Mouse (Mus musculus) adrenal gland, postnatal 25 days (tissue): ENCODE data around the gene Tsfm. TPM values are rescaled to one million over a fixed set of nuclear protein-coding genes. Genes with fewer than 3 reads are reported as not detected.
A peak's percentile ranks its signal among the peaks of the same experiment; 100 is the strongest.

Source experiments
- DNase-seq: peaks from one replicate; pipeline ENCODE4 v3.0.0; 2021; ENCODE audit warnings: mixed read lengths
- total RNA-seq: library from RNA; stranded (reverse); gene quantifications from 2 replicates; pipeline ENCODE4 v1.2.3, GENCODE M21; 2021

The Tsfm gene
- total RNA-seq, 1 experiment from 2014 or later = 66.8 TPM

DNA sequence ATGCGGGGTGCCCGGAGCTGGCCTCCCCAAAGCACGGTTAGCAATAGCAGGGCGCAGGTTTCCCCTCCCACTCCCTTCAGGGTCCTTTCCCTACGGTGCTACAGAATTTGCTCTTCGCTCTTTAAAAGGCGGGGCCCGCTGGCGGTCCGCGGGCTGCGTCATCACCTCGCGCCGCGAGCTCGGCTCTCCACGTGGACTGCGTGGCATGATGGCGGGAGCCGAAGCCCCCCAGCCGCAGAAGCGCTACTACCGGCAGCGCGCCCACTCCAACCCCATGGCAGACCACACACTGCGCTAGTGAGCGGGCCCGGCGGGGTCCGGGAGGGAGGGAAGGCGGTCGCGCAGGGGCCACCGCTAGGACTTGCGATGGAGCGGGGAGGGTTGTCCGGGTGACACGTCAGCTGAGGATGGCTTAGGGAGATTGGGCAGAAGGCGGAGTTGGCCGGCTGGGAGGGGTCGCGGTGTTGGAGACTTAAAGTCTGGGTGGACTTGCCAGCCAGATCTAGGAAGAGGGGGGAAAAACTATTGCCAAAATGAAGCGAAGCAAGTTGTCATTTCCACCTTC is 11.2 kb upstream of the Tsfm start:
- DNase-seq = peak; percentile 89

DNA sequence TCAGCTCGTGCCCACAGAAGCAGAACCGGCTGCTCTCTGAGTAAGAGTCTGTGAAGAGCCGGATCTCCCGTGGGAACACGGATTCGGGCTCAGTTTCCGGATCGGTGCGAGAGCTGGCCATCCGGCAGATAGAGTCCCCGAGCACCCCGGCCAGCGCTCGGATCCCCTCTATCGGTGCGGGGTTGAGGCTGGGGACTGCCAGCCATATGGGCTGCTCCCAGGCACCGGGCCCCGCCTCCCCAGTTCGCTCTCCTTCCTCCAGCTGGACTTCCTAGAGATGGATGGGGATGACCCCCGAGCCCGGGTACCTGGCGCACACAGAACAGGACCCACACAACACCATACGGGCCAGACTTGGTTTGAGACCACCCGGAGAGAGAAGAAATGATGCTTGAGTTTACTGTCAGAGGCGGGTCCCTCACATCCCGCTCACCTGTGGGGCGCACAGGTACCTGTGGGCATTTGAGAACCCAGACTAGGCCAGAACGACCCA is 10.7 kb upstream of the Tsfm start, which contains the start of the genes Mettl1 and Eef1akmt3:
Gene Mettl1, plus strand, starts transcription at position 141 of the 493 bp plus-strand sequence.
Gene Eef1akmt3, minus strand, starts transcription at position 240 of the 493 bp plus-strand sequence.
- DNase-seq = peak; percentile 46

DNA sequence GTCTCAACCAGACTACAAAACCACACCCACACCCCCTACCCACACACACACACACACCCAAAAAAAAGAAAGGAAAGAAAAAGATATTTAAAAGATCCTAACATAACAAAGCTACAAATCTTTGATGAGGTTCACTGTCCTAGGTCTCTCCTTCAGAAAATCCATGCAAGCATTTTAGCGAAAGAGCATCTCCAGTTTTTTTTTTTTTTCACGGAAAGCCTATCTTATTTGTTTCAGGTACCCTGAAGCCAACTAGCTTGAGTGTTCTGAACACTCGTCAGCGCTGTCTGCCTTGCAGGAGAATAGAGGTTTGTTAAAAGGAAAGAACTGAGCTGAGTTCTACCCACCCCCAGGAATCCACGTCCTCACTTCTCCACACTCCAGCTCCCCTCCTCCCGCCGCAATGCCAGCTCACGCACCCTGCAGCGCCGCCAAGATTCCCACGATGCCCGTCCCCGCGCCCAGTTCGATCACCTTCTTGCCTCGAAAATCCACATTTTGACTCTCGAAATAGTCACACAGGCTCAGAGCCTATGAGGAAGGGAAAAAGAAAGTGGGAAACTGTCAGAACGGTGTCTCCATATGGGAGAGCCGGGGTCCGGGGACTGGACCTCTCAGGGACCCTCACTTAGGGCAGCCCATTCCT is 10.1 kb upstream of the Tsfm start:
- DNase-seq = peak; percentile 32

DNA sequence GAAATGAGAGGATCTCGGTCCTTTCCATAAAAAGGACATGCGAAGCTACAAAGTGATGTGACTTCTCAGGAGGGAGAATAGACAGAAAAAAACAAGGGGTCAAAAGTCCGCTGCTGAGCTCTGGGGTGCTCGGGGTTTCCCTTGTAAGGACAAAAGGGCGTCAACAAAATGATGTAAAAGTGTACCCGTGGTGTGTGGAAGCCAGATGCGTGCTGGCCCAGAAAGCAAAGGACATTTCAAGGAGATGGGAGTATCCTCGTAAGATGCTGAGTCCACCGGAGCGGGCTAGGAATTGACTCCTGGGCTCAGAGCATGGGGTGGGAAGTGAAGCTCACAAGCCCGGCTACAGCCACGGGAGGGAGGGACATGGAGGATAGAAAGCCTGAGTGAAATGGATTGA is 7.0 kb upstream of the Tsfm start:
- no peak for DNase-seq

DNA sequence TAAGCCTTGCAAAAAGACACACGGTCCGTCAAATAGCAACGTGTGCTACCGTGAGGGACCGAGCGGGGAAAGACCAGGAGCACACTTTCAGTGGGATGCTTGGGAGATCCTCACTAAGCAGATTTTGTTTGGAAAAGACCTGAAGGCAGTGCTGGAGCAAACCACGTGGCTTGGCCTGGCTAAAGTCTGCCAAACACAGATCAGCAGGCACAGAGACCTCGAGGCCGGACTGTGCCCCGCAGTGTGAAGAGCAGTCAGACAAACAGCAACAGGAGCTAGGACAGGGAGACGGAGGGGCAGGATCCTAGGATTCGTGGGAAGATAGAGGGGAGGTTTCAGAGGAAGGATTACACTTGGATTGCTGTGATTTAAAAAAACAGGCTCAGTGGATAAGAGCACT is 5.6 kb upstream of the Tsfm start:
- DNase-seq = no peak

DNA sequence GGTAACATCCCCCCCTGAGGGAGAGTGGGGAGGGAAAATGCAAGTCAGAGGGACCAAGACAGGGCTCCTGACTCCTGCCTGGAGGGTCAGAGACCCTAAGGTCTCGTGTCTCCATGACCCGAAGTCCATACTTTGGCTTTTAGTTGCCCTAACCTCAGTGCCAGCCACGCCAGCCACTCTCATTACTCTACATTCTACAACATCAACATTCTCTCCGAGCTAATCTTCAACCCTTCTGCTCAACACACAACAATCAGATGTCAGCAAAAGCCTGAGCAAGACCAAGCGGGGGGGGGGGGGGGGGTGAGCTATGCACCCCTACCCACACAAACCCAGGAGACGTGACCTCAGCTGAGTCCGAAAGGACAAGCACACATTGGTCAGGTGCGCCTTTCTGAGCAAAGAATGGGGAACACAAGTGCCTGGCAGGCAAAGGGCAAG is 2.7 kb upstream of the Tsfm start:
- no peak for DNase-seq

DNA sequence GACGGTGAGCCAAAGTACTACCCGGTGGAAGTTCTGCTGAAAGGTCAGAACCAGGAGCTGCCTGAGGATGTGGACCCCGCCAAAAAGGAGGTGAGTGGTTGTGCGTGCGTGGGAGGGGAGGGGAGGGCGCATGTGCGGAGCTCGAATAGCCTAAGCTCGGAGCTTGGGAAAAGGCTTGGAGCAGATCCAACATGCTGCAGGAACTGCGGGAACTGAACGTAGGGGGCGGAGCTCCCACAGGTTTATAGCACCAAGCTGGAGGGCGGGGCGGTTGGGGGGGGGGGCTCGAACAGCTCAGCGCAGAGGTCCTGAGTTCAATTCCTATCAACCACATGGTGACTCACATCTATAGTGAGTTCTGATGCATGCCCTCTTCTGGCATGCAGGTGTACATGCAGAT is 12.2 kb downstream of the Tsfm start:
- no peak for DNase-seq

DNA sequence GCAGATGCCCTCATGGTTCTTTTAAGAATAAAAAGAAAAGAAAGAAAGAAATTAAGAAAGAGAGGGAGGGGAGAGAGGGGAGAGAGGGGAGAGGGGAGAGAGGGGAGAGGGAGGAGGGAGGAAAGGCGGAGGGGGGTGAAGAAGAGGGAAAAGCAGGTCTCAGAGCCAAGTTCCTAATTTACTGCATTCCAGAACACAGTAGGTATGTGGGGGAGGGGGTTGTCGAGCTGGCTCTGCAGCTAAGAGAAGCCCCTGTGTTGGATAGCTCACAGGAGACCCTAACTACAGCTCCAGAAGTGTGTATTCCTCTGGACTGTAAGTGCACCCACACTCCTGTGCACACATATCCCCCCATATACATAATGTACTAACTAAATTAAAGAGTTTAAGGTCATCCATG is 13.6 kb downstream of the Tsfm start:
- no peak for DNase-seq

DNA sequence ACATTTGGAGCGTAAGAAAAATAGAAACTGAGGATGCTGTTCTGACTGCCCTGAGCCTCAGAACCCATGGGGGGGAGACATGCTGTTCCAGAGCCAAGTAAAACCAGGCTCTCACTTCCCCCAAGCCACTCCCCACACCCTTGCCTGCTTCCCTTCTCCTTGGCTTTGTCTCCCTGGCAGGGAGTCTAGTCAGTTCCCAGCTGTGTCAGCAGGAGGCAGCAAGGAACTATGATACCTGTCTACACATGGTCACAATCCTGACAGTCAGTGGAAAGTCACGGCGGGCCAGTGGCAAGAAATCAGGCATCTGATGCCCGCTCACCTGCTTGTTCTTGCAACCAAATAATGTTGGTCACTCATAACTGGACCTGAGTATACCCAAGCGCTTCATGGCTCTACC is 14.2 kb downstream of the Tsfm start:
- DNase-seq = no peak

DNA sequence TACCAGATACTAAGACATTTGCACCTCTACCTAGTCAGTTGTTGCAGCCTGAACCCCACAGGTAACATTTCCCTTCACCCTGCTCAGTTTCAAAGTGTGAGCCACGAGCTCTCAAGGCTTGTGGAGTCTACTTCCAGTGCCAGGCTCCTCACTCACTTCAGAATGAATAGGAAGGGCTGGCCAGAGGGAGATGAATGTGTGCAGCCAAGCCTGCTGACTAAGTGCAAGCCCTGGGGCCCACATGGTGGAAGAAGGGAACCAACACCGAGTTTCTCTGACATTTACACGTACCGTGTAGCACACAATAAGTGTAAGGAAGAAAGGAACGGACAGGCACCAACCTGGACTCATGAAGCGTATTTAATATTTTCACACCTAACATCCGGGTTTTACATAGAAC is 26.8 kb downstream of the Tsfm start:
- DNase-seq = no peak

DNA sequence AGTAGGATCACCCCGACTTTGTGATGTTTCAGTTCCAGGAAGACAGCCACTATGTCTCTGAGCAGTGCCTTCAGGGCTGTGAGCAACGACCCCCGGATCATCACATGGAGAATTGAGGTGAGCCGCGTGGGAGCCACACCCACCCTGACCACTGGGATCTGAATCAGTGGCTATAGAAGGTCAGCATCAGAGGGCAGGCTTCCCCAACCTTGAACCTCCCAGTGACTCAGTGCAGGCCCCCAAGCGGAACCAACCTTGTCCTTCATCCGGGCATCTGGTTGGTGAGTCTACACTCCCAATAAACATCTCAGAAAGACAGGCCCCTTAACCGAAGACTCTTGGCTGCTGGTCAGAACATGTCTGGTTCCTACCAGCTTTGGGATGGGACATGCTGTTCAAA is 27.3 kb downstream of the Tsfm start:
- DNase-seq = peak; percentile 70

DNA sequence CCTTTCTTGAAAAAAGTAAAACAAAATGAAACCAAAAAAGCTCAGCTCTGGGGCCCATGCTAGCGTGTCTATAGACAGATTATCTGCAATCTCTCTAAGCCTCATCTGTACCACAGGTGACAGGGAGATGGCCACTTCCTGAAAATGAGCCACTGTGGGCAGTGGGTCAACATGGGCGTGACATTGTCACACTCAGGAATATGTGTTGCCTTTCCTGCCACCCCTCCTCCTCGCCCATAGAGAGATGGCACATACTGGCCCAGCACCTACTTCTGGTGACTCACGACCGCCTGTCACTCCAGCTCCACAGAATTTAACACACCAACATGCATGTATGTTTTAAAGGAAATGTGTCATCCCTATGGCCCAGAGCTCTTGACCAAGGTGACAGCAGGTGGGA is 27.9 kb downstream of the Tsfm start:
- DNase-seq = no peak

DNA sequence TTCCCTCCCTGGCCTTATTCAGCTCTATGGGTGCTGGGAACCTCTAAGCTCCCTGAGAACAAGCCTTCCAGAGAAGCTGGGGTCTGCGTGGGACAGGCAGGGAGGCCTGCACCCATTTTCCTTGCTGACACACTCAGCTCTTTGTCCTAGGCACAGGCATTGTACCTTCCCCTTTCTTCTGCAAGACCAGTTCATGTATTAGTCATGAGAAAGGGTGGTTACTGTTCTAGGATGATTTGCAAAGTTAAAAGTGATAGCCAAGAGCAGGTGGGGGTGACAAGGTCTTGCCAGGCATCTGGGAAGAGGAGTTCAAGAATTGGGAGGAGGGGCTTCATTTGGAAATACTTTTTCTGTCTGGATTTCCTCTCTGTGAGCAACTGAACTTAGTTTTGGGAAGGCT is 28.6 kb downstream of the Tsfm start:
- no peak for DNase-seq

DNA sequence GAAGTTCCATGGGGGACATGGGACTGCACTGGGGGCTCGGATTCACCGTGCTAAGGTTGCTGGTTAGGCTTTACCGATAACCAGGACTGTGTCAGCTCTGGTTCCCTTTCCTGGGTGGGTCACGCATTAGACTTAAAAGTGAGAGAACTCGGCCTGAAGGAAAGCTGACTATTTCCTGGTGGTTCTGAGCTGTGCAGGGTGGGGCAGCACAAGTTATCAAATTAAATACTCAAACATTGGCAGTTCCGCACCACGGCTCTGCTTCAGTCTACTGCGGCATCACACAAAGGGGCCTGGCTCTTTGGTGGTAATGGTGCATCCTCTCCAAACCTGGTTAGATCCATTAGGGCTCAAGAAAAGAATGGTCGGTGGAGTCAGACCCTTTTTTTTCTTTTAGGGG is 29.3 kb downstream of the Tsfm start:
- DNase-seq = no peak

DNA sequence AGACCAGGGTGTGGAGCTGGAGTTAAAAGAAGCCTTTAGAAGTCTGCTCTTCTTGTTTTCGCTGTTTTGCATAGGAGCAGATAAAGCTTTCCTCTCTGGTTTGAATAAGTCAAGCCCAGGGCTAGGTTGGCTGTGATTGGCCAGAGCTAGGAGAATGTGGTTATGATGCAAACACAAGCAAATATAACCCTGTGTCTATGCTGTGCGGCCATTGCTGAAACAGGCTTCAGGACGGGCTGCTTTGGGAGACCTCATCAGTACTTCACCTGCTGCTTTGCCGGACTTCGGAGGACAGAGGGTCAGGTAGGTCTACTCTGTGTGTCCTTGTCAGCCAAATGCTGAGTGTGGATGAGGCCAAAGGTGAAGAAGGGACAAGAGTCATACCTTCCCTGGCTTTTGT is 30.1 kb downstream of the Tsfm start, which contains the start of gene Avil:
Gene Avil, plus strand, starts transcription at position 181 of the 400 bp plus-strand sequence.
- no peak for DNase-seq

DNA sequence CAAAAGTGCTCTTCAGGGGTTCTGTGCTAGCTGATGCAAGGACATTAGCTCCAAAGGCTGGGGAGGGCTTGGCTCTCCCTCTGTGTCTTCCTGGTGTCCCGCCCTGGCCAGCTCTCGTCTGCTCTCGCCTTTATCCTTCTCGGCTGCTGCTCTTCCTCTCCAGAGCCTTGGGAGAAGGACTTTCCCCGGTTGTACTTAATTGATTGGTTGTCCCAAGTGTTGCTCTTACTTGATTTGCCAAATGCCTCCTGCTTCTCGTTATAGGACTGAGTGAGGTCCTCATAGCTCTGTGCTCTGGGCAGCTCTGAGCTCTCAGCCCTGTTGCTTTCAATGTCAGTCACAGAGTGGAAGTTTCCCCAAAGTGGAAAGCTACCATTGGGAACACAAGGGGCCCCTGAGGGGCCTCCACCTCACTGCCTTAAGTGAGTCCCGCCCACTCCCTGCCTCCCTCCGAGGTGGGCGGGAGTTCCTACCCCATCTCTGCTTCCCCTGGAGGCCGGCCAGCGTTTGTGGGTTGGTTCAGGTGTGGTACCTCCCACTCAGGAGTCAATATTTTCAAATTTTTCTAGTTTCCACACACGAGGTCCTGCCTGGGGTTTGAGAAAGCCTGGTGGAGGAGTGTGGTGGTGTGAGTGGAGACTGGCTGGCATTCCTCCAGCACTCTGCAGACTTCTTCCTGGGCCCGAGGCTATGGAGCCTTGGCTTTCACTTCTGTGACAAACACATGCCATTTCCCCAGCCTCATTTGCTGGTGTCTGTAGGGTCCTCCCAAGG is 33.1 kb downstream of the Tsfm start:
- no peak for DNase-seq

DNA sequence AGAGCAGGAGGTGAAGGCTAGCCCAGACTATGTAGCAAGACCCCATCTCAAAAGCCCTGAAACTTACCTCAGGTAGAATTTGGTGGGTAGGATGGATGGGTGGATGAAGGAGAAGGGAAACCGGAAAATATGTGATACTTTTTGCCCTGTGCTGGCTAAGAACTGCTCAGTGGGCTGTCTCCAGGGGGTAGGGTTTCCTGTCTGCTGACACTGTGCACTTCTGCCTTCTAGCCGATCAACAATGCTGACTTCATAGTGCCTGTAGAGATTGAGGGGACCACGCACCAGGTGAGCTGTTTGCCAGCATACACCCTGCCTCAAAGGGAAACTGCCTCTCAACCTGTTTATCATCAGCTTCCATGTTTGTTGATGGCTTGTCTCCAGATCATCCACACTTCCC is 37.0 kb downstream of the Tsfm start:
- no peak for DNase-seq

DNA sequence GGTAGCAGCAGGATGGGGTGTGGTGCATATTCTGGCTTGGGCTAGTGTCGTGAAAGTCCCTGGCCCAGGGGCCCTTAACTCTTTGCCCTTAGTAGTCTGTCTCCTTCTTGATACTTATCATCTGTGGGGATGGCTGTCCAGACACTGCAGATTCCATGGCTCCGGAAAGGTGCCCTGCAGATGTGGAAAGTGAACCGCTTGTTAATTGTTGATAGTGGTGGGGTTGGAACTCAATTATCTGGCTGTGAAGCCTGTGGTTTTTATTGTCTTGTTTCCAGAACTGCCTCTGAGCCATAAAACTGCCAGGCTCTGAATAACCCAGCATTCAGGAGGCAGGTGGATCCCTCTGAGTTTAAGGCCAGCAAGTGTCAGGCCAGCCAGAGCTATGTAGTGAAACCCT is 39.0 kb downstream of the Tsfm start:
- DNase-seq = no peak

DNA sequence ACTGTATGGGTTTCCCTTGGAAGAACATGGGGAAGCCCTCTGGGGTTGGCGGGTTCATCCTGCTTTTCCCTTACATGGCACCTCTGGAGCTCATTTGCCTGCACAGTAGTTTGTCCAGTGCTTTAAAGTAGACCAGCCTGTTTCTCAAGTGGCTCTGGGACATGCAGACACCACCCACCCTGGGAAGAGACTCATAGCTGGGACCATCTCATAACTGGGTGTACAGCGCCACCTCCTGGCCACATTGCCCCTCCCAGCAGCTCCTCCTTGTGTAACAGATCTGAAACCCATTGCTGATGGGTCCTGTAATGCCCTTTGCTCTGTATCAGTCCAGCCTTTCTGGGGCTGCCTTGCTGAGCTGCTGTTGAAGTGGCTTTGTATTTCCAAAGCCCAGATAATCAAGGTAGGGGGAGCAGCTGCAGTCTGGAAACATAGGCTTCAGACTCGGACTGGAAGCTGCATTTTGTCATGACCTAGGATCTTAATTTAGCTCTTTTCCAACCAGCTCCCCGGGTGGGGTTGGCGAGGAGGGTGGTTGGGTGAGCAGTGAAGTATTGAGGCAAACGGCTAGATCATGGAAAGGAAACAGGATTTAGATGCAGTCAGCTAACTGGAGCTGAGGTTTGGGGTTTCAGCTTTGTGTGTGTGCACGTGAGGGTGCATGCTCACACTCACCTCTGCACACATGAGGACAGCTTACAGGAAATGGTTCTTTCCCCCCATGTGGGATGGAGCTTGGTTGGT is 40.2 kb downstream of the Tsfm start:
- peak; percentile 90 for DNase-seq

DNA sequence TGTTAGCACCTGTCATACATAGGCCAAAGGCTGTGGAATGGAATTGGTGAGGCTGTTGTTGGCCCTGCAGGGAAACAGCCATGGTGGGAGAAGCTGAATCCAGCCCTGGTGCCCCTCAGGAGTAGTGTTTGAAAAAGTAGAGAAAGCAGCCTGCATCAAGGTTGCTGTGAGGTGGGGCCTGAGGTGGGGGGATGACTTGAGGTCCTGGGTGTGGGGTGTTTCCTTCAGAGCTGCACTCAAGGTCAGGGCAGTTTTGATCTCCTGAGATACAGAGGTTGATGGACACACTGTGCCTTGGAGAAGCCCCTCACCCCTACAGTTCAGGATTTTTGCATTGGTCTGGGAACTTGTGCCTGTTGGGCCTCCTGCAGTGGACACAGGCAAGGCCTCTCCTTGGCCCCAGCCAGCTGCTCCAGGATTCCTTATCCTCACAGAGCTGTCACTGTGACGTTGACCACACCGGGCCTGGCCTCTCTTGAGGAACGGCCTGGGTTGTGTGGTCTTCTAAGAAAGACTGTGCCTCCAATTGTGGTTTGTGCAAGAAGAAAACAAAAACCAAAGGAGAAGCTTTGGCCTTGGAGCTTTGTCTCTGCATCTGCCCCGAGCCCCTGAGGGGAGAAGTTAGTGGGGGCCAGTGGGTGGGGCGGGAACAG is 42.0 kb downstream of the Tsfm start:
- no peak for DNase-seq

DNA sequence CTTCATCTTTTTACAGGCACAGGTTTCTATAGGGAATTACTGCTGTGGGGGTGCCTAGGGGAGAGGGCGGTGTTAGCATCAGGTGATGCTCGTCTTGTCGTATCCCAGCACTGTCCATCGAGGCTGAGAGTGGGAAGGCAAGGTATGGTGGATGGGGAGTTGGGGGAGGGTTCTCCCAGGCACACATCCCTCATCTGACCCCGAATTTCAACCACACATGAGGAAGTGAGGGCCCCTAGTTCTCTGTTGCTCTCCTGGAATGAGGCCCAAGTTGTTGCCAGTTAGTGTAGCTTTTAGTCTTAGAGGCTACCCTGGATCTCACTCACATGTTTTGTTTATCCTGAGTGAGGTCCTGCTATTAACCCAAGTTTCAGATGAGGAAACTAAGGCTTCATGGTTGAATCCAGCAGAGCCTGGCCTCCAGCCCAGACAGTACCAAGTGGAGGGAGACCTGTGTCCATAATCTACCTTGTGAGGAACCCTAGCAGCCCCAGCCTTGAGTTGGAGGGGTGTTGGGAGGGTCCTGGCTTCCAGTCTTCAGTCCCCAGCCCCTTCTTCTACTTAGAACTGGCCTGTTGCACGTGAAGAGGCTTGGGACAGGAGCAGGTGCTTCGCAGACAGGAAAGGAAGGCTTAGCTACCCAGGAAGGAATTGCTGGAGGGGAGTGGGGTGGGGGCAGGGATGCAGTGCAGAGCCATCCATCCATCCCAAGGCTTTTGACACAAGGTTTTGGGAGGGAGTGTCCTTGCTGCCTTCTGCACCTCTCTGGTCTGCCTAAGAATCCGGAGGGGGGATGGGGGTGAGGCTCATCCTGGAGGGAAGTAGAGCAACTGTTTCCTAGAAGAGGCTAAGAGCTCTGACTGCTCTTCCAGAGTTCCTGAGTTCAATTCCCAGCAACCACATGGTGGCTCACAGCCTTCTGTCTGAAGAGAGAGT is 43.2 kb downstream of the Tsfm start:
- DNase-seq = peak; percentile 31
